Mouse (Mus musculus) midbrain, embryonic 16.5 days (tissue): ENCODE results near the gene Sirt3. TPM values are rescaled to one million over a fixed set of nuclear protein-coding genes. Genes with fewer than 3 reads are reported as not detected.

ENCODE experiments used
- ATAC-seq: fragments of 200-750 bp; cut with Nextera tagmentation; 2 replicates; pipeline ENCODE4 v1.8.0; 2017; ENCODE audit warnings: moderate TSS enrichment
- H3K27ac ChIP-seq: fragments of 300-500 bp; sonication (generic); 2 replicates; pipeline ENCODE4 v1.5.1; 2014; ENCODE audit warnings: mild to moderate bottlenecking, low read length, mixed read lengths
- H3K27me3 ChIP-seq: fragments of 300-500 bp; sonication (generic); 2 replicates; pipeline ENCODE4 v1.6.1; 2014; ENCODE audit warnings: low read depth, low read length, mixed read lengths; ENCODE audit not compliant: control insufficient read depth, insufficient read depth
- H3K36me3 ChIP-seq: fragments of 300-500 bp; sonication (generic); 2 replicates; pipeline ENCODE4 v1.6.1; 2014; ENCODE audit warnings: mild to moderate bottlenecking, low read length, moderate library complexity, mixed read lengths; ENCODE audit not compliant: control insufficient read depth, insufficient read depth
- H3K4me1 ChIP-seq: fragments of 300-500 bp; sonication (generic); 2 replicates; pipeline ENCODE4 v1.6.1; 2014; ENCODE audit warnings: mild to moderate bottlenecking, low read length, mixed read lengths; ENCODE audit not compliant: control insufficient read depth, insufficient read depth
- H3K4me2 ChIP-seq: fragments of 300-500 bp; sonication (generic); 2 replicates; pipeline ENCODE4 v1.6.1; 2014; ENCODE audit warnings: mild to moderate bottlenecking, low read length, mixed read lengths
- H3K4me3 ChIP-seq: fragments of 300-500 bp; sonication (generic); 2 replicates; pipeline ENCODE4 v1.5.1; 2014; ENCODE audit warnings: low read depth, mild to moderate bottlenecking, low read length, moderate library complexity, mixed read lengths
- H3K9ac ChIP-seq: fragments of 300-500 bp; sonication (generic); 2 replicates; pipeline ENCODE4 v1.6.1; 2014; ENCODE audit warnings: low read depth, low read length, mixed read lengths
- H3K9me3 ChIP-seq: fragments of 300-500 bp; sonication (generic); replicated peaks from 2 replicates; pipeline ENCODE4 v1.6.1; 2014; ENCODE audit warnings: mild to moderate bottlenecking, low read length, mixed read lengths; ENCODE audit not compliant: control insufficient read depth, poor library complexity, severe bottlenecking
- WGBS: fragments of 180-500 bp; shearing (Covaris S2); extraction: QIAGEN DNeasy Blood & Tissue Kit; methylation state at CpG from one replicate; pipeline ENCODE4 v1.1.7; 2014; 5-methylcytosine and 5-hydroxymethylcytosine counted together
- polyA plus RNA-seq: library from polyadenylated mRNA; unstranded; fragments of >200 nt; fragmentation: Nextera tagmentation; extraction: Ambion mirVana; gene quantifications from 2 replicates; pipeline ENCODE4 v1.2.1, GENCODE M21; 2015

The Sirt3 gene
- polyA plus RNA-seq, 1 experiment from 2014 or later = 58.2 TPM

DNA sequence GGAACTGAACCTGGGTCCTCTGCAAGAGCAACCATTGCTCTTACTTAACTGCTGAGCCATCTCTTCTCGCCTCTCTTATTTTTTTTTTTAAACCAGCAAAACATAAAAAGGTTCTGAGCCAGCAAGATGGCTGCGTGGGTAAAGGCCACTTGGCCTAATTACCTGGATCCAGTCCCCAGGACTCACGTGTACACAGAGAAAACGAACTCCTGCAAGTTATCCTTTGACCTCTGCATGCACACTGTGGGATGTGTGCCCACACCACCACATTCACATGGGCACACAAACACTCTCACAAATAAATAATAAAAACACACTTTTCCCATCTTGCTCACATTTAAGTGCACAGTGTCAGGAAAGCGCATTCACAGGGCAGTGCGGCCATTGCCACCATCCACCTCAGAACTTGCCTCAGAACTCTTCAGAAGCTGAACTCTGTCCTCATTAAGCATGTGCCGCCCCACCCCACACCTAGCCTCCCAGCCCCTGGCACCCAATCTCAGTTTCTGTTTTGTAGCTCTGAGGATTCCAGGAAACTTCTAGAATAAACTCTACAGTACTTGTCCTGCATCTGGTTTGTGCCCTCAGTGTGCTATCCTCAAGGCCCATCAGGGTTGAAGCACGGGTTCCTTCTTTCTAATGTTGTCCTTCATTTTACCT, 32.1 kb upstream of the Sirt3 start:
- H3K4me2 ChIP-seq = no peak overlapping the region
- H3K4me1 ChIP-seq = no peaks in the 10 kb centered on the region
- no peak overlapping the region for H3K4me3 ChIP-seq
- no peak for ATAC-seq
- H3K9ac ChIP-seq = no peak overlapping the region
- no peak overlapping the region for H3K27ac ChIP-seq
- WGBS = 85% methylated on average over 8 of the region's 8 CpGs
- H3K27me3 ChIP-seq = peaks cover 3% of the 10 kb centered on the region
- H3K9me3 ChIP-seq = no peaks in the 10 kb centered on the region
- no peaks in the 10 kb centered on the region for H3K36me3 ChIP-seq

DNA sequence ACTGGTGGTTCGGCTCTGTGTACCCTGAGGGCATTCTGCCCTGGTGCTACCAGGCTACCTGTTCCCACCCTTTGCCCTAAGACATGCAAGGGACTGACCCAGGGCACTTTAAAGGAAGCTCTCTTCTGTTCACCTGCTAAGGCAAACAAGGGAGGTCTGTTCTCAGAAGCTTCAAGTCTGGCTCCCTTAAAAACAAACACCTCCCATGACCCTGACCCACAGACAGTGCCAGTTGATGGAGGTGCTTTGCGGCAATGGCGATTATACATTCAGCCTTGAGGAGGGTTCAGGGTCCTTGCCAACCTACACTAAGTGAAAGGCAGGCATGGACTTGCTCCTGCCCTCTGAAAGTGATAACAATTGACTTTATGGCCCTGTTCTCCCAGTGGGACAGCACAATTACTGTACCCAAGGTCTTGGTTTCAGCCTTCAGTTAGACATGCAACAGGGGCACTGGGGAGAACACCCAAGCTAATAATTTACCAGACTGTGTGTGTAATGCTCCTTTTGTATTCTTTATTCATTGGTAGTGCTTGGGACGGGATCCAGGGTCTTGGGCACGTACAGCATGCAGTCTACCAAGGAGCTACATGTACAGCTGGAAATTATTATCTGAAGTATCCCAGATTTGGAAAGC, 30.9 kb upstream of the Sirt3 start:
- H3K9me3 ChIP-seq = no peaks in the 10 kb centered on the region
- no peaks in the 10 kb centered on the region for H3K27me3 ChIP-seq
- no peak overlapping the region for H3K27ac ChIP-seq
- H3K9ac ChIP-seq = no peak overlapping the region
- 86% methylated on average over 5 of the region's 5 CpGs for WGBS
- H3K4me3 ChIP-seq = no peak overlapping the region
- H3K4me1 ChIP-seq = no peaks in the 10 kb centered on the region
- H3K4me2 ChIP-seq = no peak overlapping the region
- no peaks in the 10 kb centered on the region for H3K36me3 ChIP-seq
- ATAC-seq = no peak

DNA sequence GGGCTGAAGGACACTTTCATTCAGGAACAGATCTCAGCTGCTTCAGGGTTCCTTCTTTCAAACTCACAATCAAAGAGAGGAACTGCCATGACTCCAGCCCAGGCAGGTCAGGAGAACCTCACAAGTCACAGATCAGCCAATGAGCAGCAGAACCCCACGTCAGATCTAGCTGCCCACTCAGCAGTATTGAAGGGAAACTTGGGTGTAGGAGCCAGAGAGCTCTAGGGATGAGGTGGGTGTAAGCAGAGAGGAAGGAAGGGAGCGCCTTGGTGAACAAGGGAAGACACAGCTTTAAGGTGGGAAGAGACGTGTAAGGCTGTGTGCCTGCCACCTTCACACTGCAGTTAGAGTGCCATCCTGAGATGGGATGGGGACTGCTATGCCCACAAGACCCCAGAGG, 30.2 kb upstream of the Sirt3 start:
- no peak overlapping the region for H3K4me3 ChIP-seq
- H3K4me1 ChIP-seq = no peaks in the 10 kb centered on the region
- H3K27ac ChIP-seq = no peak overlapping the region
- no peak overlapping the region for H3K4me2 ChIP-seq
- no peaks in the 10 kb centered on the region for H3K36me3 ChIP-seq
- no peak for ATAC-seq
- no peak overlapping the region for H3K9ac ChIP-seq
- H3K27me3 ChIP-seq = no peaks in the 10 kb centered on the region
- WGBS = 72% methylated on average over 3 of the region's 3 CpGs
- no peaks in the 10 kb centered on the region for H3K9me3 ChIP-seq

DNA sequence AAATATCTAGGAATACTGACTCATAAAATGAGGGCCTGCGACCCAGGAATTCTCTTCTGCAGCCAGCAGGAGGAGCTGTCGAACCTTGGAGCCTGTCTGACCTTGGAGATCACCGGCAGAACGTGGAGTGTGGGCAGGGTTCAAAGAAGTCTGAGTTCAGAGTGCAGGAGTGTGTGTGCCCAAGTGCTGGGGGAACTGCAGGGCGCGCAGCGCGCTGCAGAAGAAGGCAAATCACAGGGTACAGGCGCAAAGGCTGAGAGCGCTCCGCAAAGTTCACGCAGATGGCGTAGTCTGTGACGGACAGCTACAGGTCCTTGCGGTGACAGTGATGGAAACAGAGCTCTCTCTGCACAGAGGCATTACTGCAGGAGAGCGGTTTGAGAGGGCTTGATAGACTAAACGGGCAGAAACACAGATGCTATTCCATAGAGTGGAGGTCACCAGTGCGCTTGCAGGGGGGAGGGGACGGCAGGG, 26.6 kb upstream of the Sirt3 start:
- Histone ChIP-seq H3K4me1 (no peaks in the 10 kb centered on the region), H3K36me3 (no peaks in the 10 kb centered on the region), H3K9me3 (no peaks in the 10 kb centered on the region), H3K27ac (no peak overlapping the region), H3K4me3 (peak overlapping the region; percentile 30), H3K27me3 (no peaks in the 10 kb centered on the region), H3K9ac (peak overlapping the region; percentile 25), H3K4me2 (peak overlapping the region; percentile 61)
- WGBS = 3% methylated on average over 19 of the region's 19 CpGs
- peak; percentile 76 for ATAC-seq

DNA sequence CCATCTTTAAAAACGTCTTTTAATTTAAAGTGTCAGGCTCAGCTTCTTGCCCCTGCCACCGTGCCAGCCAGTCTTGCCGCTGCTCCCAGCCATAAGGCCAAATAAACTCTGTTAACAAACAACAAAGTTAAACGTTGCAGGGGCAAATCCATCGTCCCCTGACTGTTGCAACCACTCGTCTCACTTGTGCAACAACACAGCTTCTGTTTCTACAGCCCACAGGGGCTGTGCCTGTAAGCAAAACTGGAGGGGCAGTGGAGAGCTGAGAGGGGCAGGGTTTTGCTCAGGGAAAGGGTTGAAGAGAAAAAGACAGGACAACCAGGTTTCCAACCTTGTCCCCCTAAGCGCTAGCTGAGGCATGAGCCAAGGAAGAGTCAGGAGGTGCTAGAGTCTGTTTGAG, 26.1 kb upstream of the Sirt3 start:
- Histone ChIP-seq H3K9me3 (no peaks in the 10 kb centered on the region), H3K9ac (no peak overlapping the region), H3K27ac (no peak overlapping the region), H3K27me3 (no peaks in the 10 kb centered on the region), H3K4me3 (no peak overlapping the region), H3K4me1 (no peaks in the 10 kb centered on the region), H3K4me2 (no peak overlapping the region), H3K36me3 (no peaks in the 10 kb centered on the region)
- 54% methylated on average over 7 of the region's 7 CpGs for WGBS
- ATAC-seq = no peak

DNA sequence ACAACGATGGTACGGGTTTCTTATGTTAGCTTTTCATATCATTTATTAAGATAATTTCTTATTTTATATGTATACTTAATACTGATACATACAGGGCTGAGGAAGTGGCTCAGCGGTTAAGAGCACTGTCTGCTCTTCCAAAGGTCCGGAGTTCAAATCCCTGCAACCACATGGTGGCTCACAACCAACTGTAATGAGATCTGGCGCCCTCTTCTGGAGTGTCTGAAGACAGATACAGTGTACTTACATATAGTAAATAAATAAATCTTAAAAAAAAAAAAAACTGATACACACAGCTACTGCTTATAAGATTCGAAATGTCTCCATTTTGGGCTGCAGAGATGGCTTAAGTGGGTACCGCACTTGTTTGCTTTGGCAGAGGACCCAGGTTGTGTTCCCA, 25.6 kb upstream of the Sirt3 start:
- no peak for ATAC-seq
- Histone ChIP-seq H3K4me2 (no peak overlapping the region), H3K4me3 (no peak overlapping the region), H3K36me3 (no peaks in the 10 kb centered on the region), H3K4me1 (no peaks in the 10 kb centered on the region), H3K9me3 (no peaks in the 10 kb centered on the region), H3K27me3 (no peaks in the 10 kb centered on the region), H3K27ac (no peak overlapping the region), H3K9ac (no peak overlapping the region)
- 87% methylated on average over 7 of the region's 7 CpGs for WGBS

DNA sequence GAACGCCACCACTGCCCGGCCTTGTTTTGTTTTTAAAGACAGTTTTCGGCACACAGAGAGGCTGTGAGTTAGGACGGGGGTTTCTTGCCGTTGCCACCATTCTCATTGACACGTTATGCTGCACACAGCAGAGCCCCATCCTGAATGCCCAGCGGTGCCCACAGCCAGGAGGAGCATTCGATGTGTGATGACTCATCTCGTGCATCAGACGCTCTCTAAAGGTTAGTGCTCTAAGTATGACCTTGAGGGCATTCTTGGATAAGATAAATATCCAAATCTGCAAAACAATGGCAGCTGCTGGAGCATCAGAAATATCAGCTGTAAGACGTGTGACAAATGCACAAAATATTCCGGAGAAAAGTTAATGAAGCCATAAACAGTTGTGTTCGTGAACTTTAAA, 25.0 kb upstream of the Sirt3 start:
- Histone ChIP-seq H3K4me1 (no peaks in the 10 kb centered on the region), H3K9ac (no peak overlapping the region), H3K4me2 (no peak overlapping the region), H3K36me3 (no peaks in the 10 kb centered on the region), H3K27me3 (no peaks in the 10 kb centered on the region), H3K27ac (no peak overlapping the region), H3K9me3 (no peaks in the 10 kb centered on the region), H3K4me3 (no peak overlapping the region)
- no peak for ATAC-seq
- 86% methylated on average over 13 of the region's 13 CpGs for WGBS

DNA sequence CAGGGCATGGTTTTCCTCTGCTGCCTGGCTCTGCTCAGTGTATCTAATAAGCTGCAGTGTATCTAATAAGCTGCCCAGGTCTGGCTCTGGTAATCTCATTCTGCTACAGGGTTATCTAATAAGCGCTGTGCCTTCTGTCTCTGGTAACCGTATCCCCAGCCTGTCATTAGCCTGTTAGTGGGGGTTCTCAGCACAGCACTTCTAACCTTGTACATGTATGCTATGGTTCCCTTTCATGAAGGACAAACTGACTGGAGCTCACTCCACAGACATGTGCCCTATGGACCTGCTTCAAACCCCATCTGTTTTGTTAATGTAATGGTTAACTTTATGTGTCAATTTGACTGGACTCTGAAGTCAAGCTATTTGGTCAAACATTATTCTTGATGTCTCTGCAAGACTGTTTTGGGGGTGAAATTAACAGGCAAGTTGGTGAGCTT, 23.6 kb upstream of the Sirt3 start:
- Histone ChIP-seq H3K9ac (no peak overlapping the region), H3K4me3 (no peak overlapping the region), H3K4me1 (no peaks in the 10 kb centered on the region), H3K36me3 (no peaks in the 10 kb centered on the region), H3K27me3 (no peaks in the 10 kb centered on the region), H3K9me3 (no peaks in the 10 kb centered on the region), H3K4me2 (no peak overlapping the region), H3K27ac (no peak overlapping the region)
- no peak for ATAC-seq
- WGBS = 88% methylated on average over 2 of the region's 2 CpGs

DNA sequence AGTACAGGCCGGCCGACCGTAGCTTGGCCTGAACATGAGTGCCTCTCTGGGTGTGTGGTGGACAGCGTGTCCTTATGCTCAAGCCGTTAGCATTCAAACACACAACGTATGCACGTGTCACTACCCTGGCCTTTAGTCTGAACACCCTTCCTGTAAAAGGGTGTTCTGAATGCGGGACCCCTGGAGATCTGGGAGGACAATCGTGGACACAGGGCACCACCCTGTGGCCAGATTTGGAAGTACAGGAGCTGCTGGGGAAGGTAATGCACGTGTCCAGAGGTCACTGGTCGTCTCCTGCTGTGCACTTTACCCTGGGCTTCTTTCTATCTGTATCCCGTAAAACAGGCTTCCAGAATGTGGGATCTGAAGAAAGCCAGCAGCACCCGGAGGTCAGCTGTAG, 21.1 kb upstream of the Sirt3 start:
- Histone ChIP-seq H3K27ac (no peak overlapping the region), H3K4me1 (no peaks in the 10 kb centered on the region), H3K4me3 (no peak overlapping the region), H3K9me3 (no peaks in the 10 kb centered on the region), H3K9ac (no peak overlapping the region), H3K36me3 (peaks cover 11% of the 10 kb centered on the region), H3K27me3 (no peaks in the 10 kb centered on the region), H3K4me2 (no peak overlapping the region)
- ATAC-seq = peak; percentile 51; the same call in 1 of the 2 replicates
- 22% methylated on average over 13 of the region's 13 CpGs for WGBS
